Mouse (Mus musculus) G1E (cell line): ENCODE data around the gene Cd300a.

Source experiments
- CTCF ChIP-seq: IDR thresholded peaks from 2 replicates; pipeline ENCODE4 v1.5.1; 2012; ENCODE audit warnings: low read depth, low read length, inconsistent platforms, mixed read lengths
- GATA1 ChIP-seq: IDR thresholded peaks from 2 replicates; pipeline ENCODE4 v1.6.1; 2012; ENCODE audit warnings: borderline replicate concordance, low read length, inconsistent platforms, mixed read lengths
- POLR2AphosphoS5 ChIP-seq: IDR thresholded peaks from 2 replicates; pipeline ENCODE4 v1.6.1; 2012; ENCODE audit warnings: low read depth, low read length, inconsistent platforms; ENCODE audit not compliant: insufficient replicate concordance
- TAL1 ChIP-seq: conservative IDR thresholded peaks from 2 replicates; pipeline ENCODE4 v1.6.1; 2012; ENCODE audit warnings: low read depth, low read length, inconsistent platforms, mixed read lengths

DNA sequence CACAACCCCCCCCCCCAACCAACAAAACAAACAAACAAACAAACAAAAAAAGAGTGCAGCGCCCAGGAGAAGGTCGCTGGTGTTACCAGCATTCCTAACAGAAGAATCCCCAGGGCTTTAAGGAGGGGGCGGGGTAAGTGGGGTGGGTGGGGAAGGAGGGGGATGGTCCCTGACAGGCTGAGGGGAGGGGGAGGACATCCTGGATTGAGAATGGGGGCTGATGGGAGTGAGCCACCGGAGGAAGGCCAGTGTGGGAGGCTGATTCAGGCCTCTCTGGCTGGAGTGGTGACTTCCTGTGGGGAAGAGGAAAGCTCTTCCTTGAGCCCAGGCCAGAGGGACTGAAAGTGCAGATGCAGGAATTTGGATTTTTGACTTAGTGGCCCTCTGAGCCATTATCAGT, 43.5 kb upstream of the Cd300a start:
- TF ChIP-seq POLR2AphosphoS5 = no peak
- TF ChIP-seq CTCF = no peak
- no peak for TF ChIP-seq GATA1
- TF ChIP-seq TAL1 = no peak
